Mouse (Mus musculus) kidney, adult 2 months (tissue): ENCODE results near the gene Ube2u. TPM values are rescaled to one million over a fixed set of nuclear protein-coding genes. Genes with fewer than 3 reads are reported as not detected.

Source experiments
- DNase-seq: peaks from one replicate; pipeline ENCODE4 v3.0.0; 2021
- H3K27ac ChIP-seq: fragments of 200-500 bp; 2 replicates; pipeline ENCODE4 v1.5.1; 2012; ENCODE audit warnings: low read depth, low read length, control low read depth, inconsistent platforms; ENCODE audit not compliant: insufficient read depth
- H3K27me3 ChIP-seq: fragments of 200-500 bp; replicated peaks from 2 replicates; pipeline ENCODE4 v1.6.1; 2012; ENCODE audit warnings: mild to moderate bottlenecking, moderate library complexity, low read length, inconsistent platforms; ENCODE audit not compliant: control insufficient read depth, insufficient read depth
- H3K36me3 ChIP-seq: fragments of 200-500 bp; 2 replicates; pipeline ENCODE4 v1.6.1; 2012; ENCODE audit warnings: mild to moderate bottlenecking, moderate library complexity, low read length, inconsistent platforms; ENCODE audit not compliant: control insufficient read depth, insufficient read depth
- H3K4me1 ChIP-seq: fragments of 200-500 bp; 2 replicates; pipeline ENCODE4 v1.6.1; 2011; ENCODE audit warnings: low read length; ENCODE audit not compliant: control insufficient read depth, insufficient read depth
- H3K4me3 ChIP-seq: fragments of 200-500 bp; 2 replicates; pipeline ENCODE4 v1.5.1; 2011; ENCODE audit warnings: mild to moderate bottlenecking, low read depth, low read length, control low read depth; ENCODE audit not compliant: insufficient read depth
- CTCF ChIP-seq: fragments of 200-500 bp; conservative IDR thresholded peaks from 2 replicates; pipeline ENCODE4 v1.5.1; 2011; ENCODE audit warnings: low read depth, mild to moderate bottlenecking, control low read depth, low read length, moderate library complexity, mixed read lengths; ENCODE audit not compliant: insufficient read depth, insufficient read length
- POLR2A ChIP-seq: fragments of 200-500 bp; IDR thresholded peaks from one replicate; pipeline ENCODE4 v1.6.1; 2011; ENCODE audit warnings: low read depth, low read length, control low read depth
- WGBS: fragments of 180-500 bp; shearing (Covaris S2); methylation state at CpG from one replicate; pipeline ENCODE4 v1.1.7; 2018; 5-methylcytosine and 5-hydroxymethylcytosine counted together
- polyA plus RNA-seq: library from polyadenylated mRNA; depleted of rRNA; stranded (reverse); fragments of >200 nt; gene quantifications from 2 replicates; pipeline ENCODE4 v1.2.3, GENCODE M21; 2012

The Ube2u gene
- polyA plus RNA-seq, 1 experiment, result 1.7 TPM

GRCm38 (mm10) chr4:100526296-100526695 is 47.6 kb downstream of the Ube2u start:
- no peak overlapping the region for H3K4me3 ChIP-seq
- no peaks in the 10 kb centered on the region for H3K4me1 ChIP-seq
- 64% methylated on average over 6 of the region's 6 CpGs for WGBS
- DNase-seq, result peak; percentile 14
- TF ChIP-seq POLR2A, result no peak
- no peak for TF ChIP-seq CTCF
- H3K36me3 ChIP-seq, result no peaks in the 10 kb centered on the region
- H3K27me3 ChIP-seq, result no peaks in the 10 kb centered on the region
- no peak overlapping the region for H3K27ac ChIP-seq

- H3K4me1 ChIP-seq, result no peaks in the 10 kb centered on the region
- no peak overlapping the region for H3K4me3 ChIP-seq
- no peaks in the 10 kb centered on the region for H3K27me3 ChIP-seq
- no peak overlapping the region for H3K27ac ChIP-seq
- no peak for TF ChIP-seq POLR2A
- no peak for TF ChIP-seq CTCF
- DNase-seq, result no peak
- H3K36me3 ChIP-seq, result no peaks in the 10 kb centered on the region
- 49% methylated on average over 3 of the region's 3 CpGs for whole genome bisulfite sequencing
Observed at GRCm38 (mm10) chr4:100527086-100527485, 48.4 kb downstream of the Ube2u start.

- no peaks in the 10 kb centered on the region for H3K4me1 ChIP-seq
- H3K27ac ChIP-seq, result no peak overlapping the region
- no peak overlapping the region for H3K4me3 ChIP-seq
- DNase-seq, result no peak
- no peaks in the 10 kb centered on the region for H3K27me3 ChIP-seq
- no peak for TF ChIP-seq CTCF
- TF ChIP-seq POLR2A, result no peak
- no peaks in the 10 kb centered on the region for H3K36me3 ChIP-seq
- WGBS, result 29% methylated on average over 15 of the region's 15 CpGs
Observed at GRCm38 (mm10) chr4:100527554-100528001, 48.9 kb downstream of the Ube2u start.

- H3K4me1 ChIP-seq, result no peaks in the 10 kb centered on the region
- WGBS, result 68% methylated on average over 6 of the region's 6 CpGs
- no peaks in the 10 kb centered on the region for H3K36me3 ChIP-seq
- no peak overlapping the region for H3K4me3 ChIP-seq
- TF ChIP-seq CTCF (no peak), POLR2A (no peak)
- peak; percentile 6 for DNase-seq
- no peak overlapping the region for H3K27ac ChIP-seq
- no peaks in the 10 kb centered on the region for H3K27me3 ChIP-seq
Observed at GRCm38 (mm10) chr4:100533607-100534006, 55.0 kb downstream of the Ube2u start.

GRCm38 (mm10) chr4:100534946-100535345 is 56.3 kb downstream of the Ube2u start:
- H3K27me3 ChIP-seq, result no peaks in the 10 kb centered on the region
- TF ChIP-seq CTCF, result no peak
- TF ChIP-seq POLR2A, result no peak
- H3K4me3 ChIP-seq, result no peak overlapping the region
- no peak overlapping the region for H3K27ac ChIP-seq
- H3K4me1 ChIP-seq, result no peaks in the 10 kb centered on the region
- 95% methylated on average over 3 of the region's 3 CpGs for WGBS
- no peak for DNase-seq
- no peaks in the 10 kb centered on the region for H3K36me3 ChIP-seq

- Histone ChIP-seq H3K4me1 (no peaks in the 10 kb centered on the region; the same call in 1 of the 2 replicates), H3K36me3 (no peaks in the 10 kb centered on the region), H3K4me3 (no peak overlapping the region), H3K27ac (no peak overlapping the region), H3K27me3 (no peaks in the 10 kb centered on the region)
- TF ChIP-seq POLR2A (no peak), CTCF (no peak)
- peak; percentile 52 for DNase-seq
- 5% methylated on average over 3 of the region's 3 CpGs for WGBS
Observed at GRCm38 (mm10) chr4:100537898-100538297, 59.2 kb downstream of the Ube2u start.

GRCm38 (mm10) chr4:100539483-100539882 is 60.8 kb downstream of the Ube2u start:
- H3K27me3 ChIP-seq, result no peaks in the 10 kb centered on the region
- no peaks in the 10 kb centered on the region; the same call in 1 of the 2 replicates for H3K4me1 ChIP-seq
- no peak overlapping the region for H3K4me3 ChIP-seq
- no peaks in the 10 kb centered on the region for H3K36me3 ChIP-seq
- no peak overlapping the region for H3K27ac ChIP-seq
- peak; percentile 59 for DNase-seq
- TF ChIP-seq CTCF (no peak), POLR2A (no peak)
- WGBS, result 60% methylated on average over 3 of the region's 3 CpGs

- no peak for DNase-seq
- H3K36me3 ChIP-seq, result no peaks in the 10 kb centered on the region
- no peak for TF ChIP-seq CTCF
- no peaks in the 10 kb centered on the region for H3K27me3 ChIP-seq
- WGBS, result 55% methylated on average over 4 of the region's 4 CpGs
- no peak overlapping the region for H3K27ac ChIP-seq
- no peaks in the 10 kb centered on the region for H3K4me1 ChIP-seq
- no peak overlapping the region for H3K4me3 ChIP-seq
Observed at GRCm38 (mm10) chr4:100547905-100548304, 69.3 kb downstream of the Ube2u start.
